Mouse (Mus musculus): ENCODE measurements at regions not wholly inside any gene's neighbourhood (a gene's known extent, or its start where the extent isn't known, plus 50 kb on each side); places are given as distances from the start of the nearest gene placed in this dataset.

DNA sequence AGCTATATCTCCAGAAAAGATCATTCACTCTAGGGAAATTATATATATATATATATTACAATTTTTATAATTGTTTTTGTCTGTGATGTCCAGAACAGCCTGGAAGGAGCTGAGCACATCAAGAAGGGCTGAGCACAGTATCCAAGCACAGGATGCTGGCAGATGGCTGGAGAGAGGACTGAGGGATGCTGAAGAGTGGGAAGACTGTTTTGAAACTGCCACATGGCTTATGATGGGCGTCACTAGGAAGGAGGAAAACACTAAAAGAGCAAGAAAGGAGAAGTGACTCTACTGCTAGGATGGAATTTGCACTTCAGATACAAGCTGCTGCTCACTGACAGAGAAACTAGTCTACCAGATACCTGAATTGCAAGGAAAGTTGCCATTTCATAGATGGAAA is 50.4 kb upstream of the Atg10 start:
- DNase-seq (ENCODE audit: low read depth, low spot score), result no peak

DNA sequence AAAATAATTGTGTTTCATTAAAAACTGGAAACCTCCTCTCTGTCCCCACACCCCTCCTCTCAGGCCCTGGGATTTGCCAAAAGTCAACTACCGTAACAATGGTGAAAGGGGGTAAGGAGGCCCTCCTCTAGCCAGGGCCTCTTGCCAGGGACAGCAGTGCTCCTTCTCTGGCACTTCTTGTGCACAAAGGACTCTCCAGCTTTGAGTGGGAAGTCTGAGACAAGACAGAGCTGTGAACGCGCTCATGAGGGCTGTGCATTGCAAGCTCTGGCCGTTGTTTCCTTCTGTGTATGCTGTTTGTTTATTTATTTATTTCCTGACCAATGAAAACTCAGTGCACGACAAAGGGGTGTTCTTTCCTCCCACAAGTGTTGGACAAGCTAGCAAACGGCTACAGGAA is 50.8 kb upstream of the Atg10 start:
- DNase-seq (ENCODE audit: low read depth, low spot score), result no peak

DNA sequence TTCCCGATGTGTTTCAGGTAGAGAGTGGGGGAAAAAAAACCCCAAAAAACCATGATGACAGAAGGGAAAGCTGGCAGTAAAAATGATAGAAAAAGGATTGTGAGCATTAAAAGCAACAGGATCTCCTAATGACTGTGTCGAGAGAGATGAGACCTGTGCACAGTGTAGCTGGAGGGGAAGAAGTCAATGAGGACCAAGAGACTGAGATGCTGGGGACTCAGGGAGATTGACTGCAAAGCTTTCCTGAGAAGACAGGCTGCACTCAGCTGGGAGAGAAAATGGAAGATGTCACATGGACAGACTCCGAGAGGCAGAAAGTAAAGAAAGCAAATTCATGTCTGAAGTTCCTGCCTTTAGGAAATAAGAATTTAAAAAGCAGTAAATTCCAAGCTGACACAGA is 55.7 kb upstream of the Atg10 start:
- DNase-seq (ENCODE audit: low read depth, low spot score), result no peak

DNA sequence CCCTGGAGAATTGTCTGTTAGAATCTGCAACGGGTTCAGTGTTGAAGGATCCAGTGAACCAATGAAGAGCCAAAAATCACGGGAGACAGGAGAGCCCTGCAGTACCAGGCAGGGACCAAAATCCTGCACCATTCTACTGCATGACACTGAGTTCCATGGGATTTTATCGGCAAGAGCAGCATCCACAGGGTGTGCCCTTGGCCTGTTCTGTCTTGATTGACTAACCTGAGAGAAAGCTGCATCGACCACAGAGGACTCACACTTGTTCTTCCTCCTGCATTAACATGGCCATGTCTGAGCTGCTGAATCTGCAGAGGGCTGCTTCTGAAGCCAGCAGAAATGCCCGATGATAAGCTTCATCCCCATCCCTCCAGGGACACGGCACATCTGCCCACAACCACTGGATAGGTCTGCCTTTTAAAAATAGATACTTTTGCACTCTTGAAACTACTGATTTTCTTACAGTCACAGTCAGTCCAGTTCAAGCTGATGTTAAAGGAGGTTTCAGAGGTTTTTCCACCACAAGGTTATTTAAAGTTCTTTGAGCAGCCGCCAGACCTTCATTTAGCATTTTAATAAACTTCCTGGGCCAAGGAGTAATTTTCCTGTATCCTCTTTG is 71.9 kb upstream of the Atg10 start:
- no peak for DNase-seq (ENCODE audit: low read depth, low spot score)

DNA sequence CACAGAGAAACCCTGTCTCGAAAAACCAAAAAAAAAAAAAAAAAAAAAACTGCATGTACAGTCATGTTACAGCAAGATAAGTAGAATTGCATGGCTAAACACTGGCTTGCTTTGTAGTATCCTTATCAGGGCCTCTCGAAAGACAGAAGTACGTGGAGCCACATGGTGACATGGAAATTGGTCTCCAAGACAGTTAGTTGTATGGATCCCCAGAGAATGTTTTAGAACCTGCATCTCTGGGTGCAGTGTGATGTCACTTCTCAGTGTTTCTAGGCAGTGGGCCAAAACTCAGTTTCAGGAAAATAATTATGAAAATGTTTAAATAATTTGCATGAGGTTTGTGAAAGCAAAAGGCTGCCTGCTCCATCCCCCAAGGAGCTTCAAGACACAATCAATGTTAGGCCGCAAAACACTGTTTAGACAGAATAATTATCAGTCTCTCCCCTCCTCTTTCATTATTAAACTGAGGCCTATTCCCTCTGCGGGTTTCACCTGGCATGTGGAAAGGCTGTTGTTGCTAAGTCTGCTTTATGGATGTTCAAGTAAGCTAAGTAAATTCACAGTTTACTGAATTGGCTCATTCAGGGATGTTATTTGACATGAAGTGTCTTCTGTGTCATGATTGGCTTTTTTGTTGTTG is 72.9 kb upstream of the Atg10 start:
- no peak for DNase-seq (ENCODE audit: low read depth, low spot score)

DNA sequence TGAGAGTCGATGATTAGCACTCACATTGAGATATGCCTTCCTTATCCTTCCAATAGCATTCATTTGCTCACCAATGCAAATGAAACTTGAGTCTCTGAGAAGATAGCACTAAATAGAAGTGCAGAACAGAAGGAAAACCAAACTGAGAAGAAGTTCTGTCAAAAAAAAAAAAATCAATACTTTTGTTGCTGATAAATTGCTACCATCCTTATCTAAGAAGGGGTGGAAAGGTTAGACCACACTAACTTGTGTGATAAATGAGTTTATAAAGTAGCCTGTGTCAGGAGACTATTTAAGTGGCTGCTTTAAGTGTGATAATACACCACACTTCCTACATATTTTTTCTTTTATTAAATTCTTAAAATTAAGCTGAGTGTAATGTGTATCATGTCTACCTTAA is 78.1 kb upstream of the Atg10 start:
- DNase-seq (ENCODE audit: low read depth, low spot score), result no peak

DNA sequence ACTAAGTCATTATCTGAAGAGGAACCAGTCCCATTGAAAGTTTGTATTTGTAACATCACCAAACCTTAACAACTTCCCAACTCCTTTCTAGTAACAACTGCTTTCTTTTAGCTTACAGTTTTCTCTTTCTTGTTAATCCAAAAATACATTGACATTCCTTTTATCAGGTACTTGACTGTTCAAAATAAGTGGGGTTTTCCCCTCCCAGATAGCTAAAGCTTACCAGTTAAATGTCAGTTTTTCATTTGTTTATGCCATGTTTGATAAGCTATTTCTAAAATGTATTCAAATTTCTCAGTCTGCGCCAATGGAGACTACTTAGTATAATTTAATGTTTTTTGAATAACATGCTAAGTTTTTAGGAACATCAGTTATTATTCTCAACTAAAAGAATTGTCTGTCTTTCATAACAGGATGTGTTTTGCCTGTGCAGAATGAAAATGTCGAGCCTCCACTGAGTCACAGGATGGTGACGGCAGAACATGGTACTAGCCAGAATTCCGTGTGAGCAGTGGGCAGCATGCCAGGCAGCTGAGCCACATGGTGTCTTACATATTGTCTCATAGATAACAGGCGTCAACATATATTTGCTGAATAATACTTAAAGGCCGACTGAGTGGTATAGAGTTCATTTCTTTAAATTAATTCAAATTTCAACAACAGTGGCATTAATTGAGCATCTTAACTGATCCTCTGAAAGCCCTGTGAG is 82.1 kb upstream of the Atg10 start:
- DNase-seq (ENCODE audit: low read depth, low spot score), result peak; percentile 82

DNA sequence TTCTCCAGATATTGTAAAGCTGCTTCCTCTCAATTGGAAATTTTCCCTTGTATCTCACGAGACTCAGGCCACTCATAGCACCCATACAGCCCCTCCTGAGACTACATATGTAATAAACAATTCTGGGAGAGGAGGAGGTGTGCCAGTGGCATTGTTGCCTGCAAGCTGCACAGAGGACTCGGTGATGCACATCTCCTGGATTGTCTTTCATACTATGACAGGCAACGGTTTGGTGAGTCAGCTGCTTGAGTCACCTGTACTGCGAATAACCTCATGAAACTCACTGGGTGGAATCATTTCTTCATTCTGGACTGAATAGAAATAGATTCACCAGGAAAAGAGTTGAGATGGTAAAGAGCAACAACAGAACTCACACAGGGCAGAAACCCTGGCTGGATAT is 82.8 kb upstream of the Atg10 start:
- peak; percentile 14 for DNase-seq (ENCODE audit: low read depth, low spot score)

DNA sequence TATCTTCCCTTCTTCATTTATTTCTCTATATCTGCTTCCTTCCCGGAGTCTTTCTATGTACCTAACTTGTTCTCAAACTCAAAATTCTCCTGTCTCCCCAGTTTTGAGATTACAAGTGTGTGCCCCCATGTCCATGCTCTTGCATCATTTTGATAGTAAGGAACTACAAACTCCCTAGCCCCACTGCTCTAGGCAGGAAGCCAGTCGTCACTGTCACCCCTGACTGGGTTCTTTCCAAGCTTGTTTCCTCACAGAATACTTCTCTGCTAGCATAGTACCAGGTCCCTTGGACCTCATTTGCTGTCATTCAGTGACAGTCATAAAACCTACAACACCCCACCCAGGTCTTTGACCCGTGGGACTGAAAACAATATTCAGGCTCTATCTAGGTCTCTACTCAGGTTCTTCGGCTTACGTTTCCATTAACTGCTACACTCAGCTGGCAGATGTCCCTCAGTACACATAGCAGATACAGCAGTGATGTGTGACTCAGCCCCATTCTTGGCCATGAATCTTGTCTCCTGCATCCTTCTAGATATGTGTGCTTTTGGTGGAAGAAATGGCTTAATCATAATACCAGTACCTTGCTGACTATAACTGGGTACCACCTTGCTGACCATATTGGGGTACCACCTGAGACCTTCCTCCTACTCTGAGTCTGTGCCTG is 89.3 kb upstream of the Atg10 start:
- no peak for DNase-seq (ENCODE audit: low read depth, low spot score)

DNA sequence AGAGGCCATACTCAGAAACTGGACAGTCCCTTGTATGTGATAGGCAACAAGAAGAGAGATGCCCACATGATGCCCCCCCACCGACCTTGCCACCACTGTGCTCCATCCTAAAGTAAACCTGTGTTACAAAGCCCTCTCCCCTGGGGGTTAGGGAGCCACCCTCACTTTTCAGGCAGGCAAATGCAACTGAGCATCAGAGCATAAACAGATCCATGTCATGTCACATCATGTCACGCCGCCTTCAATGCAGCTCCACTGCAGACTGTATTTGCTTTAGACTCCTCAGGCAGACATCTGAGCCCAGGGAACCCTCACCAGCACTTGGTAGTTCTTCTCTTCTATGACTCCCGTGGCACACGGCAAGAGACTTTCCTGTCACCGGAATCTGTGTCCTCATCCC is 98.6 kb upstream of the Atg10 start:
- DNase-seq (ENCODE audit: low read depth, low spot score), result no peak

DNA sequence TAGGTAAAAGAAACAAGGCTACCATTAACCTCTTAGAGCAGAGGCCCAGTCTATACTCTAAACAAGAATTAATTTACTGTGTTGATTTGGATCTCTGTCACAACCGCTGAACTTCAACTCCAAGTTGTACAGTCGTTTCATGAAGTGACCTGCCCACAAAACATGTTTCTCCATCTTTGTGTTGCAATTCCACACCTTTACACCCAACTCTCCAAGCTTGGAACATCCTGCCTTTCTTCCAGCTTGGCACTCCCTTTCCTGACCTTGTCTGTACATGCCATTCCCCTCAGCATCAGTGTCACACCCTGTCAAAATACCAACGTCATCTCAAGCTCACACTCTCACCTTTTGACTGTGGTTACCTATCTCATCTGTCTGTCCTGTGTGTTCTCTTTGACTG is 103.1 kb upstream of the Atg10 start:
- DNase-seq (ENCODE audit: low read depth, low spot score), result no peak

DNA sequence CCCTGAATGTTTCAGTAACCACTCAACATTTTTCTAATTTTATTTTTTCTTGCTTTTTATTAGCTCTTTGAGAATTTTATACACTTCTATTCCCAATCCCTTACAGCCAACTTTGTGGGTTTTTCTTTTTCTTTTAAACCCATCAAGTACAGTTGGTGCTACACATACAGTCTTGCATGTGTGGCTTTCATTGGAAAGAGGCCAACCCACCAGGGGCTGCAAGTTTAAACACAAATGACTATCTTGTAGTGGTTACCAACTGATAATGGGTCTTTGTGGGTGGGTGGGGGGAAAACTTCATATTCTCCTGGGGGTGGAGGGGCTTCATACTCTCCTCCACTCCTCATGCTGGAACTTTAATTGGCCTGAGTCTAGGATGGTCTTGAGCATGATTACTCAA is 110.5 kb upstream of the Atg10 start:
- DNase-seq (ENCODE audit: low read depth, low spot score), result no peak

DNA sequence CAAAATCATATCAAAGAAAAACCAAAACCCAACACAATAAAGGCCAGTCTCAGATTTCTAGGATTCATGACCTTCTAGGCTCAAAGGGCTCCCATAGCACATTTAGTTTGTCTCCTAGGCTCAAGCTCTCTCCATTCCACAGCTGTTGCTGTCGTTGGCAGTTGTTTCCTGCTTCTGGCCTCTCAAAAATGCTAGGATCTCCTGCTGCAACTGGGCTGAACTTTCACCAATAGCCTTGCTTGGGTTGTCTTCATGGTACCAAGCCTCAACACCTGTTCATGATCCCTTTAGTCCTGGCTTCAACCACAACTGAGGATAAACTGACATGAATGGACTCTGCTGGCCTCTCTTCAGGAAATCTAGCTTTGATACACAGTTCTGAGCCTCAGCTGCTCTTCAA is 115.9 kb upstream of the Ssbp2 start:
- DNase-seq (ENCODE audit: low read depth, low spot score), result no peak

DNA sequence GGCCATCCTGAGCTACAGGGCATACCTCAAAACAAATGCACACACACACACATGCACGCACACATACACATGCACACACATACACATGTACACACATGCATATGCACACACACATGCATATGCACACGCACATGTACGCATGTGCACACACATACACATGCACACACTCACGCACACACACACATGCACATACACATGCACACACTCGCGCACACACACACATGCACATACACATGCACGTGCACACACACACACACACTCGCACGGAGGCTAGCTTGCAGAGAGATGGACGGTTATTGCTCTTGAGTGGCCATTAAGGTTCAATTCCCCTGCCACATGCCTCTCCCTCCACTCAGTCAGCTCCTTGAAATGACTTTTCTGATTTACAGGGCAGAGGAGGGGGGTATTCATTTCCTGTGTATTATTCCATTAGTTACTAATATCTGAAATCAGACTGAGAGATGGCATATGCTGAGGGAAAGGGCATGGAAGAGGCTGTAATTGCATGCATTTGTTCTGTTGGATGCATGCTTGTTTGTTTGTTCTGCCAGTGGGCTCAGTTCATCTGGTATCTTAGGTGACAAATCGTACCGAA is 111.5 kb upstream of the Ssbp2 start:
- no peak for DNase-seq (ENCODE audit: low read depth, low spot score)

DNA sequence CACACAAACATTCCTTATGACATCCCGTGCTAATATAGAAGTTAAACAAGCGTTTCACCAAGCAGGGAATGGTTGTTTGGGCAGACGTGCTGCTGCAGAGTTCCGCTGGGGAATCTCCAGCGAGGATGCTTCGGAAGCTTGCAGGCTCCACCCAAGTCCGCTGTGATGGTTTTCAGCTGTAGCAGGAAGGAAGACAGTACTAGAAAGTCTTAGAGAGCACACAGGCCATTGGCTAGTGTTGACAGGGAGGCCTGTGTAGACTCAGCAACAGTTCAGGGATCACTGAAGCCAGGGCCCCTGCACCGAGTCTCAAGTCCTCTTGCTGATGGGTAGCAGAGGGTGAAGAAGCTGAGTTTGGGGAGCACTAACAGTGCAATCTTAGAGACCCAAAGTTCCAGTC is 107.8 kb upstream of the Ssbp2 start:
- no peak for DNase-seq (ENCODE audit: low read depth, low spot score)

DNA sequence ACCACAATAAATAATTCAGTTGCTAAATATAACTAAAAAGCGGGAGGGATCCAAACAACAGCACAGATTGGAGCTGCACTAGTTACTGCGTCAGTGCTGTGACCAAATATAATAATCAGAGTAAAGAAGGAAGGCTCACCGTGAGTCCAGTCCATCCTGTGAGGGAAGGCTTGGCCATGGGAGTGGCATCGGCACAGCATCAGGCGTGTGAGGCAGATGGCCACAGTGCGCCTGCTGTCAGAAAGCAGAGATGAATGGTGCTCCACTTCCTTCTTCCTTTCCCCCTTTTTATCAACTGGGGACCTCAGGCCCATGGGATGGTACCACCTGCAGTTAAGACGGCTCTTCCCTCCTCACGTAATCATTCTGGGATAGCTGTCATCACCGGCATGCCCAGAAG is 103.6 kb upstream of the Ssbp2 start:
- no peak for DNase-seq (ENCODE audit: low read depth, low spot score)

DNA sequence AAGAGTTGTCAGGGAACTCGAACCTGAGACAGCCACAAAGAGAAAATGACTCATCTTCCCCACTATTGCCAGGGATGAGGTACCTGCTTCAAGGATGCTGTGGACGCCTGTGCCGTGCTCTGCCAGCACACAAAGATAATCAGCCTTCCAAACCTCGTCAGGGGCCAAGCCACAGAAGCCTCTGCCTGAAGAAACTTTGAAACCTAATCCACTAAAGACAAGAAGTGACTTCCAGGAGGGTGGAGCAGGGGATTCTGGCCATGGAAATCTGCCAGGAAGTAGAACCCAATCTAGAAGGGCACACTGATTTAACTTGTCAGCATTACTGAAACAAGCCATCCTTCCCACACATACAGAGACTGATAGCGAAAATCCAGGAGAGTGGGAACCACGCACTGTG is 100.0 kb upstream of the Ssbp2 start:
- no peak for DNase-seq (ENCODE audit: low read depth, low spot score)

DNA sequence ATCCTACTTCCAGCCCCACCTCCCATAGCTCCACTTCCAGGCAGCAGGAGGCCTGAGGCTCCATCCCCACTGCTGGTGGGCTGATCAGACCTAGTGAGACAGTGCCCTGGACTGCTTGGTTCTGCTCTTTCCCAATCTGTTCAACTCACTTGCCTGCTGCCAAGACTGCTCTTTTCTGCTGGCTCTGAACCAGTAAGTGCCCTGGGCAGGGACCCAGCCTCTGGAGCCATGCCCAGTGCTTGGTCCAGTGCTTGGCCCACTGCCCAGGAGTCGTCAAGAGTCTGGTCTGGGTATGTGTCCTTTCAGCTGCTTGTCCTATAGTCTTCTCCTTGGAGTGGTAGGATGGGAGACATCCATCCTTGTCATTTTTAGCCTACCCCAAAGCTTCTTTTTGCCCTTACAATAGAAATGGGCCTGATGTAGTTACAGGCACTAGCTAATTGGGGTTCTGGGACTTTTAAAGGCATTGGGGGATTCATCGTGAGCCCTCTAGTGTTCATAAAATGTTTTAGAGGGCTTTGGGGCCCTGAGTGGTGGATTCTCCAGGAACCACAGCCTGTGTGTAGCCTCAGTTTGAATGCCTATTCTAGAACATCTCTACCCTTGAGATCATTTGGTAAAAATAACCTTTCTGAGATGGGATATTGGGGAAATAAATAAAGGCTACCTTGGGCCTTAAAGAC is 94.7 kb upstream of the Ssbp2 start:
- no peak for DNase-seq (ENCODE audit: low read depth, low spot score)

DNA sequence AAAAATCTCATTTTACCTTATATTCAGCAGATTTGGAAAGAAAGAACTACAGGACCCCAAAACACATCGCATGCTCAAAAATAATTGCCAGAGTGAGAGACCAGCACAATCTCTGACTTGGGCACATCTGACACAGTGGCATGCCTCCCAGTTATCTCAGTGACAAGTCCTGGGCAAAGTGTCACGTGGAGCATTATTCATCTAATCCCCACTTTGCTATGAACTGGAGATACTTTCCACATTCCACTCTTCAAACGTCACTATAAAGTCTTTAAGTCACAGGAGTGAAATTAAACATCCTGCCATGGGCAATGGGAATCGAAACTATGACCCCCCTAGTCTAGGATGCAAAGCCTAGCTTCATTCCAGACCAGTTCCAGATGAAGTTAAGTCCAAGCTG is 93.5 kb upstream of the Ssbp2 start:
- DNase-seq (ENCODE audit: low read depth, low spot score), result no peak

DNA sequence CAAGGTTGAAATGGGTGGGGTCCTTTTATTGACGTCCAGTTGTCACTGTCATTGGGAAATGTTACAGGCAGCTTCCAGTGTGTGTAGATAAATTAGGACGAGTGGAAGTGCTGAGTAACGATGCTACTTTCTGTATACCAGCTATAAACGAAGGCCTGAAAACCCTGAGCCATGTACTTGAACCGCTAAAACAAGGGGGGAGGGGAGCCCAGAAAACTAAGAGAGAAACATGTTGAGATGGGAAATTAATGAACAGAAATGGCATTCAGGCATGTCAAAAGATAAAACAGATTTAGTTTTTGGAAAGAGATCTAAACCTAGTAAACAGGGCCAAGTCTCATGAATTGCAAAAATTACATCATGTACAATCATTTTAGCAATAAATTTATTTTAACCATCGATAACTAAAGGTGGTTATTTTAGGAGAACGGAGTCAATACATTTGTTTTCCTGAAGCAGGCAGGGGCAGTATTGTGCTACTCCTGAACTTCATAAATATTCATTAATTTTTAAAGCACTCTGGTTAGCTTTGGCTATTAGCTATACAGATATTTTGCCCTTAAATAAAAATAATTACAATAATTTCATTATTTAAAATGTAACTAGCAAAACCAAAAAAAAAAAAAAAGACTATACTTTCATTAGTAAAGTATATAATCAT is 92.1 kb upstream of the Ssbp2 start:
- no peak for DNase-seq (ENCODE audit: low read depth, low spot score)

DNA sequence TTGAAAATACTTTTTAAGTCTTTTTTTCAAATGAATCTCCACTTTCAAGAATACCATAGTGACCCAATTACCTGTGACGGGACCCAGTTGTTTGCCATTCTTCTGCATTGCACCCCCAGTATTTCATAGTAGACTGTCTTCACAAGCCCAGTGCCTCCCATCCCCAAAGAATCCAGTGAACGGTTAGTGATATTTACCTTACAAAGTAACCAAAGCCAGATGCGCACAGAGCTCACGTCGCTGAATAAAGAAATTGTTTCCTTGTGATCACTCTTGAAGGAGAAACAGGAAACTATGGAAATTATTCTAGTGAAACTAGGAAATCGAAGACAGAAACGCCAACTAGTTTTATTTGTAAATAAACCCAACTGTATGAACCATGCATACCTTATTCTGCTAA is 91.4 kb upstream of the Ssbp2 start:
- no peak for DNase-seq (ENCODE audit: low read depth, low spot score)

All from CD4-positive, CD25-positive, alpha-beta regulatory T cell, adult 2 months (primary cell).